Mouse (Mus musculus) adipocyte (in vitro differentiated cells): ENCODE results near the gene Atf1.

Source experiments
- DNase-seq: peaks from one replicate; pipeline ENCODE4 v3.0.0-alpha.2; 2016; ENCODE audit warnings: low spot score

Atf1 gene

GRCm38 (mm10) chr15:100307438-100308096, 79.9 kb downstream of the Atf1 start:
- DNase-seq = peak; percentile 43
